Mouse (Mus musculus): Measurements from ENCODE around the gene Ncor1. TPM values are rescaled to one million over a fixed set of nuclear protein-coding genes. Genes with fewer than 3 reads are reported as not detected.

The Ncor1 gene
- total RNA-seq, 2 experiments from 2014 or later: 250 to 284 TPM

GRCm38 (mm10) chr11:62269097-62269496 is 189.2 kb downstream of the Ncor1 start:
- DNase-seq (ENCODE audit: low spot score in 2 of 2): no peak

- no peak for DNase-seq (ENCODE audit: low spot score in 2 of 2)
Observed at GRCm38 (mm10) chr11:62268381-62268780, 190.0 kb downstream of the Ncor1 start.

GRCm38 (mm10) chr11:62266466-62267214 is 191.7 kb downstream of the Ncor1 start:
- DNase-seq (ENCODE audit: low spot score in 2 of 2): no peak

Other genes starting within 250 kb of the Ncor1 start
- 1 to 10 TPM; 8.6 to 9.0 TPM for gene Adora2b, start 209.6 kb downstream of the Ncor1 start, total RNA-seq (2021)
- gene Zswim7, start 177.2 kb downstream of the Ncor1 start, total RNA-seq (2021): 10 to 100 TPM; 17.6 to 17.7 TPM
- gene Ttc19, start 177.1 kb downstream of the Ncor1 start, total RNA-seq (2021): 10 to 100 TPM; 73.9 to 86.6 TPM
- 1 to 10 TPM; 7.0 to 7.6 TPM for gene Pigl, start 81 bp downstream of the Ncor1 start, total RNA-seq (2021)
- 10 to 100 TPM; 41.5 to 44.4 TPM for gene Cenpv, start 80.7 kb upstream of the Ncor1 start, total RNA-seq (2021)
- 1,000 to 10,000 TPM; 1,541 to 1,698 TPM for gene Ubb, start 92.6 kb upstream of the Ncor1 start, total RNA-seq (2021)
- gene Trpv2, start 115.9 kb upstream of the Ncor1 start, total RNA-seq (2021): 10 to 100 TPM; 26.1 to 26.3 TPM
- 10 to 100 TPM; 10.7 to 11.3 TPM for gene Lrrc75a, start 190.0 kb upstream of the Ncor1 start, total RNA-seq (2021)
- 10 to 100 TPM; 19.1 to 23.4 TPM for gene Mmgt2, start 190.1 kb upstream of the Ncor1 start, total RNA-seq (2021)

Data from layer of hippocampus, postnatal 10 days (tissue).